Comparison of ENCODE assay signal across 8 mouse cellular contexts in the genomic region with DNA sequence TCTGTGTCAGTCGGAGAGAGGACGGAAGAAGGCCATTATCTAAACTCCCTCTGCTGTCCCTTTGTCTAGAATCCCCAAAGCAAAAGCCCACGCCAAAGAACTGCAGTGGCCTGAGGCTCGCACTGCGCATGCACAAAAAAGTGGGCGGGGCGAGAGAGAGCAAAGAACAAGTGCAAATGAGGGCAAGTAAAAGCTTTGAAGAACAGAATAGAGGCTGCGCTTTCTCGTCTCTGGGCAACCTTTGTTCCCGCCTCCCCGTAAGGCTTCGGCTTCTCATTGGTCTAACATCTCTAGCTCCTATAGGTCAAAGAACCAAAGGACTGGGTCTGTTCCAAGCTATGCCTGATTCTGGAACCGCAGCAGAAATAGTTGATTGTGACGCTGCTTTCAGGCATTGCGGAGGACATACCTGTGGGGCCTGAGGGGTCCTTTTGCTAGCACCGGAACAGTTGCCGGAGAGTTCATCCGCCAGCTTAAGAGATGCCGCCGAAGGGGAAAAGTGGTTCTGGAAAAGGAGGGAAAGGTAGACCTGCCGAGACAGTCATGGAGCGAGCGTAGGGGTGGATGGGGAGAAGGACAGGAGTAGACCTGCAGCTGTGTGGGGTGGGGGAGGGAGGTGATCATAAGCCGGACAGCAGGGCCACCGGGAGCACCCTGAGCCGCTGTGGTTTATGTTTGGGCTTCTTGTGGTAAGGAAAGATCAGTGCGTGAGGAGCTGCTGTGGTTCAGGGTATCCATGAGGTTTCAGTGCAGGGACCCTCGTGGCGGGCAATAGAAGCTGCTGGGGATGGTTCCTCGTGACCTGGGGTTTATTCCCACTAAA. TPM values are rescaled to one million over a fixed set of nuclear protein-coding genes. Genes with fewer than 3 reads are reported as not detected.
DNase-seq lines count a peak whose midpoint lies in the region; ATAC-seq and TF ChIP-seq lines count a peak whose summit lies in the region.

A gene (plus strand): TSS at position 406 of the 823 bp plus-strand sequence.

- 13% methylated on average over 30 of the region's 30 CpGs for WGBS in heart, embryonic 11.5 days (ENCODE audit: insufficient replicate concordance)
- 25% methylated on average over 30 of the region's 30 CpGs for WGBS in kidney, embryonic 16.5 days
- WGBS in liver, adult 2 months = under 1% methylated on average over 30 of the region's 30 CpGs

- peak within 1 kb of the TSS; percentile 51 for H3K4me3 ChIP-seq in C2C12 (ENCODE audit: insufficient read depth, poor library complexity, severe bottlenecking)
- peak within 1 kb of the TSS; percentile 95 for H3K4me3 ChIP-seq in erythroblast, embryonic 14.5 days (replicated peaks)
- H3K4me3 ChIP-seq in heart, embryonic 11.5 days (ENCODE audit: low read depth, low read length) = peak within 1 kb of the TSS; percentile 69
- H3K4me3 ChIP-seq in kidney, embryonic 16.5 days (ENCODE audit: low read length) = peak within 1 kb of the TSS; percentile 69
- peak within 1 kb of the TSS; percentile 98 for H3K4me3 ChIP-seq in liver, adult 2 months (ENCODE audit: insufficient read depth, low read depth, low read length)
- peak within 1 kb of the TSS; percentile 67 for H3K4me3 ChIP-seq in myocyte

- H3K4me2 ChIP-seq in heart, embryonic 11.5 days = peak within 1 kb of the TSS; percentile 69
- H3K4me2 ChIP-seq in kidney, embryonic 16.5 days (replicated peaks; ENCODE audit: low read depth, low read length) = peak within 1 kb of the TSS; percentile 65
- H3K4me2 ChIP-seq in myocyte (ENCODE audit: low read depth) = peak within 1 kb of the TSS; percentile 77

- ATAC-seq in heart, embryonic 11.5 days (replicated peaks; ENCODE audit: insufficient number of reproducible peaks, low FRiP score, low TSS enrichment) = peak; percentile 93
- ATAC-seq in kidney, embryonic 16.5 days (ENCODE audit: low FRiP score, low TSS enrichment) = peak; percentile 99

- H3K9me3 ChIP-seq in erythroblast, embryonic 14.5 days (ENCODE audit: control insufficient read depth, low read length) = no peaks in the 10 kb centered on the region
- no peaks in the 10 kb centered on the region for H3K9me3 ChIP-seq in heart, embryonic 11.5 days (replicated peaks; ENCODE audit: control insufficient read depth, low read length)
- H3K9me3 ChIP-seq in kidney, embryonic 16.5 days (ENCODE audit: low read length) = no peaks in the 10 kb centered on the region

- H3K9ac ChIP-seq in heart, embryonic 11.5 days (ENCODE audit: low read depth, low read length) = peak within 1 kb of the TSS; percentile 79
- peak within 1 kb of the TSS; percentile 69 for H3K9ac ChIP-seq in kidney, embryonic 16.5 days (replicated peaks; ENCODE audit: low read length)
- peak within 1 kb of the TSS; percentile 82 for H3K9ac ChIP-seq in liver, adult 2 months (ENCODE audit: low read depth, low read length)

- DNase-seq in brain, embryonic 14.5 days (ENCODE audit: low read depth) = peak; percentile 99
- peak; percentile 96 for DNase-seq in liver, adult 2 months (ENCODE audit: extremely low read depth, low read depth, low spot score)
- peak; percentile 97 for DNase-seq in splenic B cell, adult 2 months (ENCODE audit: low read depth, low spot score)

- H3K79me2 ChIP-seq in C2C12 (ENCODE audit: control insufficient read depth, insufficient read depth) (peaks cover 15% of the 10 kb centered on the region), myocyte (ENCODE audit: control insufficient read depth, insufficient read depth) (peaks cover 11% of the 10 kb centered on the region)
- no peaks in the 10 kb centered on the region; the same call in 1 of the 2 replicates for H3K79me2 ChIP-seq in liver, adult 2 months (ENCODE audit: control insufficient read depth, insufficient read depth, low read length)

- no peak for TF ChIP-seq CTCF in C2C12 (IDR thresholded peaks at IDR 0.05; ENCODE audit: control insufficient read depth, insufficient read depth, insufficient read length)
- TF ChIP-seq CTCF in brain, embryonic 14.5 days (IDR thresholded peaks at IDR 0.05; ENCODE audit: borderline replicate concordance, extremely low read depth, insufficient read depth, insufficient read length) = no peak
- TF ChIP-seq CTCF in liver, adult 2 months (IDR thresholded peaks at IDR 0.05; ENCODE audit: low read depth, low read length) = no peak

- no peak for TF ChIP-seq POLR2A in brain, embryonic 14.5 days (IDR thresholded peaks at IDR 0.05; ENCODE audit: borderline replicate concordance, extremely low read depth, insufficient read depth, insufficient read length, poor library complexity, severe bottlenecking)
- no peak for TF ChIP-seq POLR2A in liver, adult 2 months (IDR thresholded peaks at IDR 0.05; ENCODE audit: extremely low read depth, insufficient read depth, low read length)
- no peak for TF ChIP-seq POLR2A in myocyte (IDR thresholded peaks at IDR 0.05; ENCODE audit: insufficient read length, low read depth)

- H3K36me3 ChIP-seq in C2C12 (ENCODE audit: control insufficient read depth, insufficient read depth) = peaks cover 10% of the 10 kb centered on the region
- H3K36me3 ChIP-seq in erythroblast, embryonic 14.5 days (ENCODE audit: control insufficient read depth) = peaks cover 21% of the 10 kb centered on the region
- no peaks in the 10 kb centered on the region; the same call in 1 of the 2 replicates for H3K36me3 ChIP-seq in heart, embryonic 11.5 days (ENCODE audit: control insufficient read depth, insufficient read depth, low read length)
- H3K36me3 ChIP-seq in kidney, embryonic 16.5 days (ENCODE audit: insufficient read depth, low read length) = peaks cover 3% of the 10 kb centered on the region; the same call in 1 of the 2 replicates
- H3K36me3 ChIP-seq in liver, adult 2 months (ENCODE audit: control insufficient read depth, insufficient read depth, low read length) = peaks cover 3% of the 10 kb centered on the region; the same call in 1 of the 2 replicates
- peaks cover 5% of the 10 kb centered on the region for H3K36me3 ChIP-seq in myocyte (ENCODE audit: control insufficient read depth, insufficient read depth)
- H3K36me3 ChIP-seq in splenic B cell, adult 2 months (ENCODE audit: control insufficient read depth, insufficient read depth, low read length, poor library complexity, severe bottlenecking) = no peaks in the 10 kb centered on the region

- H3K27ac ChIP-seq in heart, embryonic 11.5 days (ENCODE audit: low read depth, low read length) = 0 out of 2 replicates have a peak within 1 kb of the TSS, but pooled peaks have one; percentile 2
- peak within 1 kb of the TSS; percentile 34; the same call in 1 of the 2 replicates for H3K27ac ChIP-seq in kidney, embryonic 16.5 days (ENCODE audit: low read length)
- peak within 1 kb of the TSS; percentile 18 for H3K27ac ChIP-seq in liver, adult 2 months (replicated peaks; ENCODE audit: insufficient read depth, low read depth, low read length)

- H3ac ChIP-seq in C2C12 (ENCODE audit: control insufficient read depth, insufficient read length, low read depth) = peak within 1 kb of the TSS; percentile 98
- peak within 1 kb of the TSS; percentile 29 for H3ac ChIP-seq in myocyte (ENCODE audit: control insufficient read depth, insufficient read length)

- H3K4me1 ChIP-seq in erythroblast, embryonic 14.5 days (ENCODE audit: control insufficient read depth) = peaks cover 16% of the 10 kb centered on the region
- no peaks in the 10 kb centered on the region for H3K4me1 ChIP-seq in heart, embryonic 11.5 days (ENCODE audit: control insufficient read depth, insufficient read depth, low read length)
- H3K4me1 ChIP-seq in kidney, embryonic 16.5 days (ENCODE audit: insufficient read depth, low read length) = no peaks in the 10 kb centered on the region
- H3K4me1 ChIP-seq in liver, adult 2 months (ENCODE audit: control insufficient read depth, insufficient read depth, low read length) = peaks cover 4% of the 10 kb centered on the region

- no peaks in the 10 kb centered on the region for H3K27me3 ChIP-seq in C2C12 (ENCODE audit: control insufficient read depth, insufficient read depth, insufficient read length)
- peaks cover 9% of the 10 kb centered on the region for H3K27me3 ChIP-seq in erythroblast, embryonic 14.5 days (ENCODE audit: control insufficient read depth)
- no peaks in the 10 kb centered on the region; the same call in 1 of the 2 replicates for H3K27me3 ChIP-seq in heart, embryonic 11.5 days (ENCODE audit: control insufficient read depth, insufficient read depth, low read length)
- H3K27me3 ChIP-seq in kidney, embryonic 16.5 days (ENCODE audit: insufficient read depth, low read length) = peaks cover 10% of the 10 kb centered on the region; the same call in 1 of the 2 replicates
- H3K27me3 ChIP-seq in liver, adult 2 months (ENCODE audit: control insufficient read depth, insufficient read depth, low read length) = no peaks in the 10 kb centered on the region
- no peaks in the 10 kb centered on the region for H3K27me3 ChIP-seq in myocyte (ENCODE audit: control insufficient read depth, insufficient read depth, insufficient read length)
- H3K27me3 ChIP-seq in splenic B cell, adult 2 months (ENCODE audit: control insufficient read depth, insufficient read depth, low read length, poor library complexity, severe bottlenecking) = no peaks in the 10 kb centered on the region

- peaks cover 21% of the 10 kb centered on the region for H3K79me3 ChIP-seq in C2C12 (ENCODE audit: low read depth)

TF ChIP-seq in C2C12, 6 proteins besides CTCF, POLR2A, EP300 and RAD21 (continues in another document):
- TF ChIP-seq CEBPB (IDR thresholded peaks at IDR 0.05; ENCODE audit: low read depth) (no peak), MYOD1 (IDR thresholded peaks at IDR 0.05; ENCODE audit: control insufficient read depth, insufficient read length, low read depth) (no peak), MYOG (IDR thresholded peaks at IDR 0.05; ENCODE audit: control insufficient read depth, extremely low read depth, insufficient read length) (no peak), MAX (IDR thresholded peaks at IDR 0.05) (peak; percentile 98), FOSL1 (IDR thresholded peaks at IDR 0.05; ENCODE audit: insufficient read depth, low read length, poor library complexity, severe bottlenecking) (no peak)

TF ChIP-seq in myocyte, 11 proteins besides CTCF, POLR2A, EP300 and RAD21:
- no peak for TF ChIP-seq E2F4 (IDR thresholded peaks at IDR 0.05; ENCODE audit: insufficient read depth)
- no peak for TF ChIP-seq REST (IDR thresholded peaks at IDR 0.05; ENCODE audit: insufficient read depth, insufficient read length)
- peak; percentile 98 for TF ChIP-seq MAX (IDR thresholded peaks at IDR 0.05; ENCODE audit: low read depth)

RNA-seq across cellular contexts. Expression of the gene that starts here (rescaled TPM):
- 89.0 TPM for polyA plus RNA-seq in C2C12 (2012; fragmentation: generic; extraction: Trizol)
- 38.2 and 39.8 TPM in 2 replicates for polyA plus RNA-seq in brain, embryonic 14.5 days (2012; rRNA removed)
- 2.2 and 2.6 TPM in 2 replicates for polyA plus RNA-seq in erythroblast, embryonic 14.5 days (2012)
- 50.9 and 54.2 TPM in 2 replicates for polyA plus RNA-seq in heart, embryonic 11.5 days (2014; fragmentation: Nextera tagmentation; extraction: Ambion mirVana)
- polyA plus RNA-seq in kidney, embryonic 16.5 days (2015; fragmentation: Nextera tagmentation; extraction: Ambion mirVana) = 56.7 and 65.1 TPM in 2 replicates
- total RNA-seq in liver, adult 2 months (2014; rRNA removed) = 6.8 and 14.0 TPM in 2 replicates
- 2.2 and 3.8 TPM in 2 replicates for polyA plus RNA-seq in liver, adult 2 months (2012; rRNA removed)
- polyA plus RNA-seq in myocyte (2012; fragmentation: generic; extraction: Trizol) = 59.6 TPM

Comparison
In these comparisons a context has a peak if more than half of its experiments do, and no peak if none do; other contexts are left out.
1. Peak in every context shown above with its lines: DNase-seq, ATAC-seq, H3K4me3 ChIP-seq and H3K27ac ChIP-seq.